Mouse (Mus musculus) neural tube, embryonic 14.5 days (tissue): ENCODE measurements around the gene Hoxa13. TPM values are rescaled to one million over a fixed set of nuclear protein-coding genes. Genes with fewer than 3 reads are reported as not detected.

Experiments
- ATAC-seq: fragments of 200-750 bp; cut with Nextera tagmentation; 2 replicates; pipeline ENCODE4 v1.8.0; 2017; ENCODE audit warnings: low read depth, mild to moderate bottlenecking, moderate TSS enrichment, moderate library complexity
- H3K27ac ChIP-seq: fragments of 300-500 bp; sonication (generic); 2 replicates; pipeline ENCODE4 v1.5.1; 2014; ENCODE audit warnings: low read depth, mild to moderate bottlenecking, control low read depth, low read length, moderate library complexity, mixed read lengths
- H3K27me3 ChIP-seq: fragments of 300-500 bp; sonication (generic); 2 replicates; pipeline ENCODE4 v1.6.1; 2014; ENCODE audit warnings: low read length; ENCODE audit not compliant: control insufficient read depth, insufficient read depth
- H3K36me3 ChIP-seq: fragments of 300-500 bp; sonication (generic); 2 replicates; pipeline ENCODE4 v1.6.1; 2014; ENCODE audit warnings: low read length, mixed read lengths; ENCODE audit not compliant: control insufficient read depth, insufficient read depth
- H3K4me1 ChIP-seq: fragments of 300-500 bp; sonication (generic); 2 replicates; pipeline ENCODE4 v1.6.1; 2014; ENCODE audit warnings: low read length; ENCODE audit not compliant: control insufficient read depth, insufficient read depth
- H3K4me2 ChIP-seq: fragments of 300-500 bp; sonication (generic); 2 replicates; pipeline ENCODE4 v1.6.1; 2014; ENCODE audit warnings: mild to moderate bottlenecking, low read depth, low read length, control low read depth
- H3K4me3 ChIP-seq: fragments of 300-500 bp; sonication (generic); 2 replicates; pipeline ENCODE4 v1.5.1; 2014; ENCODE audit warnings: low read depth, low read length, control low read depth, mixed read lengths
- H3K9ac ChIP-seq: fragments of 300-500 bp; sonication (generic); replicated peaks from 2 replicates; pipeline ENCODE4 v1.6.1; 2014; ENCODE audit warnings: low read depth, mild to moderate bottlenecking, control low read depth, low read length, mixed read lengths
- H3K9me3 ChIP-seq: fragments of 300-500 bp; sonication (generic); 2 replicates; pipeline ENCODE4 v1.6.1; 2016; ENCODE audit warnings: low read length; ENCODE audit not compliant: control insufficient read depth
- WGBS: fragments of 180-500 bp; shearing (Covaris S2); extraction: QIAGEN DNeasy Blood & Tissue Kit; methylation state at CpG from one replicate; pipeline ENCODE4 v1.1.7; 2014; 5-methylcytosine and 5-hydroxymethylcytosine counted together
- polyA plus RNA-seq: library from polyadenylated mRNA; unstranded; fragments of >200 nt; fragmentation: Nextera tagmentation; extraction: Ambion mirVana; gene quantifications from 2 replicates; pipeline ENCODE4 v1.2.1, GENCODE M21; 2014

Hoxa13 gene
- polyA plus RNA-seq, 1 experiment from 2014 or later = not detected

GRCm38 (mm10) chr6:52247766-52248637 is 12.7 kb downstream of the Hoxa13 start:
- H3K4me1 ChIP-seq = no peaks in the 10 kb centered on the region
- WGBS = 2% methylated on average over 23 of the region's 23 CpGs
- peak overlapping the region; percentile 22; the same call in 1 of the 2 replicates for H3K4me3 ChIP-seq
- H3K27me3 ChIP-seq = peaks cover 35% of the 10 kb centered on the region
- no peaks in the 10 kb centered on the region for H3K36me3 ChIP-seq
- no peak overlapping the region for H3K9ac ChIP-seq
- peak; percentile 12; the same call in 1 of the 2 replicates for ATAC-seq
- H3K9me3 ChIP-seq = no peaks in the 10 kb centered on the region
- peak overlapping the region; percentile 64; the same call in 1 of the 2 replicates for H3K27ac ChIP-seq
- peak overlapping the region; percentile 36; the same call in 1 of the 2 replicates for H3K4me2 ChIP-seq

GRCm38 (mm10) chr6:52246916-52247315 is 13.8 kb downstream of the Hoxa13 start:
- whole genome bisulfite sequencing = 3% methylated on average over 3 of the region's 3 CpGs
- Histone ChIP-seq H3K4me1 (no peaks in the 10 kb centered on the region), H3K9ac (peak overlapping the region; percentile 48)

GRCm38 (mm10) chr6:52246403-52246803 is 14.3 kb downstream of the Hoxa13 start:
- H3K9ac ChIP-seq = peak overlapping the region; percentile 48
- peak overlapping the region; percentile 60; the same call in 1 of the 2 replicates for H3K27ac ChIP-seq
- no peak for ATAC-seq
- H3K9me3 ChIP-seq = no peaks in the 10 kb centered on the region
- peak overlapping the region; percentile 40 for H3K4me2 ChIP-seq
- peak overlapping the region; percentile 30 for H3K4me3 ChIP-seq
- H3K4me1 ChIP-seq = no peaks in the 10 kb centered on the region
- 2% methylated on average over 26 of the region's 26 CpGs for WGBS
- H3K27me3 ChIP-seq = peaks cover 38% of the 10 kb centered on the region
- no peaks in the 10 kb centered on the region for H3K36me3 ChIP-seq

More at GRCm38 (mm10) chr6:52246916-52247315, 13.8 kb downstream of the Hoxa13 start:
- H3K4me3 ChIP-seq = peak overlapping the region; percentile 30
- peak overlapping the region; percentile 40 for H3K4me2 ChIP-seq
- H3K27me3 ChIP-seq = peaks cover 39% of the 10 kb centered on the region
- H3K9me3 ChIP-seq = no peaks in the 10 kb centered on the region
- H3K27ac ChIP-seq = no peak overlapping the region
- H3K36me3 ChIP-seq = no peaks in the 10 kb centered on the region
- no peak for ATAC-seq

GRCm38 (mm10) chr6:52245757-52246142 is 14.9 kb downstream of the Hoxa13 start, which contains the start of gene Hoxa11:
TSS of gene Hoxa11 (minus strand) at chr6:52245810.
- H3K4me3 ChIP-seq = peak within 1 kb of the TSS; percentile 30
- no peaks in the 10 kb centered on the region for H3K36me3 ChIP-seq
- peaks cover 35% of the 10 kb centered on the region for H3K27me3 ChIP-seq
- peak within 1 kb of the TSS; percentile 50 for H3K9ac ChIP-seq
- H3K9me3 ChIP-seq = no peaks in the 10 kb centered on the region
- peak within 1 kb of the TSS; percentile 70 for H3K27ac ChIP-seq
- peak within 1 kb of the TSS; percentile 40 for H3K4me2 ChIP-seq
- peak; percentile 7; the same call in 1 of the 2 replicates for ATAC-seq
- H3K4me1 ChIP-seq = no peaks in the 10 kb centered on the region; the same call in 1 of the 2 replicates
- WGBS = under 1% methylated on average over 20 of the region's 20 CpGs

- Histone ChIP-seq H3K27me3 (peaks cover 32% of the 10 kb centered on the region), H3K27ac (peak overlapping the region; percentile 70), H3K36me3 (no peaks in the 10 kb centered on the region), H3K9me3 (no peaks in the 10 kb centered on the region), H3K9ac (peak overlapping the region; percentile 50), H3K4me2 (peak overlapping the region; percentile 40), H3K4me1 (no peaks in the 10 kb centered on the region; the same call in 1 of the 2 replicates), H3K4me3 (peak overlapping the region; percentile 30)
- no peak for ATAC-seq
- under 1% methylated on average over 71 of the region's 71 CpGs for WGBS
These were observed 15.5 kb downstream of the Hoxa13 start for GRCm38 (mm10) chr6:52245040-52245756.

- H3K4me1 ChIP-seq = no peaks in the 10 kb centered on the region; the same call in 1 of the 2 replicates
- H3K4me3 ChIP-seq = peak overlapping the region; percentile 30
- WGBS = 1% methylated on average over 23 of the region's 23 CpGs
- peak overlapping the region; percentile 50 for H3K9ac ChIP-seq
- no peaks in the 10 kb centered on the region for H3K9me3 ChIP-seq
- no peaks in the 10 kb centered on the region for H3K36me3 ChIP-seq
- H3K4me2 ChIP-seq = peak overlapping the region; percentile 40
- H3K27ac ChIP-seq = peak overlapping the region; percentile 70; the same call in 1 of the 2 replicates
- H3K27me3 ChIP-seq = peaks cover 29% of the 10 kb centered on the region
- ATAC-seq = no peak
These were observed 16.1 kb downstream of the Hoxa13 start for GRCm38 (mm10) chr6:52244471-52245039.

GRCm38 (mm10) chr6:52243681-52244121 is 17.0 kb downstream of the Hoxa13 start:
- Histone ChIP-seq H3K4me2 (peak overlapping the region; percentile 40), H3K27ac (no peak overlapping the region), H3K36me3 (no peaks in the 10 kb centered on the region), H3K9me3 (no peaks in the 10 kb centered on the region), H3K4me1 (no peaks in the 10 kb centered on the region; the same call in 1 of the 2 replicates), H3K4me3 (peak overlapping the region; percentile 30), H3K9ac (peak overlapping the region; percentile 37; the same call in 1 of the 2 replicates), H3K27me3 (peaks cover 29% of the 10 kb centered on the region)
- ATAC-seq = no peak
- 4% methylated on average over 12 of the region's 12 CpGs for WGBS

- no peaks in the 10 kb centered on the region for H3K36me3 ChIP-seq
These were observed 17.8 kb downstream of the Hoxa13 start for GRCm38 (mm10) chr6:52242801-52243332.

More at GRCm38 (mm10) chr6:52242801-52243332, 17.8 kb downstream of the Hoxa13 start:
- Histone ChIP-seq H3K27ac (no peak overlapping the region), H3K27me3 (peaks cover 29% of the 10 kb centered on the region), H3K4me2 (peak overlapping the region; percentile 40; the same call in 1 of the 2 replicates), H3K4me1 (no peaks in the 10 kb centered on the region; the same call in 1 of the 2 replicates), H3K4me3 (peak overlapping the region; percentile 30; the same call in 1 of the 2 replicates), H3K9ac (no peak overlapping the region), H3K9me3 (no peaks in the 10 kb centered on the region)
- ATAC-seq = no peak
- WGBS = 7% methylated on average over 4 of the region's 4 CpGs
